Mouse (Mus musculus) mammary gland, adult 2 months (tissue): ENCODE measurements around the gene Chst5. TPM values are rescaled to one million over a fixed set of nuclear protein-coding genes. Genes with fewer than 3 reads are reported as not detected.

ENCODE experiments used
- polyA plus RNA-seq: library from polyadenylated mRNA; depleted of rRNA; stranded (reverse); fragments of >200 nt; gene quantifications from 2 replicates; pipeline ENCODE4 v1.2.3, GENCODE M21; 2012; ENCODE audit warnings: low replicate concordance; rRNA removed

Gene Chst5
- 0.06 and 0.27 TPM in 2 replicates for polyA plus RNA-seq

DNA sequence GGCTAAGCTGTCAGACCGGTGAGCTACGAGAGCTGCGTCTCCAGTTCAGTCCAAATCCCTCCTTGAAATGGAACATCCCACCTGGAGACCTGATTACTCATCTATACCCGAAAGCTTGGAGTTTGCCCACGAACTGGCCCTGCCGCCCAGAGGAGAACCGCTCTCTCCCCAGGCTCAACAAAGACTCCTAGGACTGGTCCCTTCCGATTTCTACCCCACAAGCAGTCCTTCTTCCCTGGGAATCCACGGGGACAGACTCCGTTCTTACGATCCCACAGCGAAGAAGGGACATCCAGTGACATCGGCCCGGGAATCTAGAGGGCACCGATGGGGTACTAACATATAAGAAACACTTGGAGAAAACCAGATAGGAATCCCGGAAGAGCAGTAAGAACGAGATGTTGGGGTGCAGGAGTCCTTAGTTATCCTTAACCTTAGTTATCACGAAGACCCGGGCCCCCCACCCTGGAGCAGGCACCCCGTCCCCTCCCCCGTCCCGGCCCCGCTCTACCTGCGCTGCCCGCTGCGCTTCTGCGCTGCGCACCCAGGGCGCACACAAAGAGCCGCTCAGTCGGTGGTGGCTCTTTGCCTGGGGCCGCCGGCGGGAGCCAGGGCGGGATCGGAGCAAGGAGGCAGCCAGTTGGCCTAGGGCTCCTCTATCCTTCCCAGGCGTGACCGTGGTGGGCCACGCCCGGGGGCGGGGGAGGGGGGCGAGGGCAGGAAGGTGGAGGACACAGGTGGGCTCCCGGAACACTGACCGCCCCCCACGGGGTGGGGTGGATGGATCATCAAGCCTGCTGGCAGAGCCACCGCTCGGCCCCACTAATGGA lies at the start of gene Chst5:
Gene Chst5 (minus strand): TSS at position 827 of the 830 bp plus-strand sequence.

DNA sequence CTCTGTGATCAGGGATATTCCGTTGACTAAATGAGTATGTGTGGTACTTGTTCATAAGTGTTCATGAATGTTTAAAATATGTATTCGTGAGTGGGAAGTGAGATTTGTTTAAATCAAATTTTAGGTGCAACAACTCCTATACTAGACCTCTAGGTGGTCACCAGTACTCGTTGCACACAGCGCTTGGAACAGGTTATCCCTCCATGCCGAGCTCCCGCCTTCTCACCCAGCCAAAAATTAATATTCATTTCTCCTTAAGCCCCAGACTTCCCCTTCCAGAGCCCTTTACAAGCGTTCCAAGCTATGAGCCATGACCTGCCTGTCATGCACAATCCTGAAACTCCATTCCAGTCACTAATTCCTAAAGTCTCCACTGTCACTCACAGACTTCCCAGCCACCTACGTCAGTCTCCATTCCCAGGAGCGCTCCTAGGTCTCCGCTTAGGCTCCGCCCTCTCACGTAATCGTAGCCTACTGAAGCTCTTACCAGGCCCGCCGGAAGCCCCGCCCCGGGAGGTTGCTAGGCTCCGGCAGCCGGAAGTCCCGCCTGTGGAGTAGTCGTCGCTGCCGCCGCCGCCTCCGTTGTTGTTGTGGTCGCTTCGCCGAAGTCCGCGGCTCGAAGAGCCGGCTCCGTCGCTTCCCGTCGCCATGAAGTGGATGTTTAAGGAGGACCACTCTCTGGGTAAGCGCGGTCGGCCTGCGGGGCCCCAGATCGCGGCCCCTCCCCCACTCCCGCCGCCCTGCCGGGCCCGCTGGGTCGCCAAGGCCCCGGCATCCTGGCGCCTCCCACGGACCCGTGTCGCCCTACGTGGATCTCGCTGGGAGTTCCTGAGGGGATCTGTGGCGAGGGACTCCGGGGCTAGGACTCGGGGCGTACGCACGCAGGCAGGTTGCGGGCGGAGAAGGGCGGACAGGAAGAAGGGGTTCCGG lies 30.2 kb upstream of the Chst5 start, which contains the start of gene Gabarapl2:
Gene Gabarapl2 (plus strand): TSS at position 533 of the 930 bp plus-strand sequence.

GRCm38 (mm10) chr8:111933348-111934076 lies 23.3 kb upstream of the Chst5 start, which contains the start of gene Tmem231:
Gene Tmem231, minus strand, starts transcription at chr8:111933881.

GRCm38 (mm10) chr8:111876355-111876948 lies 33.8 kb downstream of the Chst5 start, which contains the start of gene Tmem170:
Gene Tmem170, minus strand, starts transcription at chr8:111876750.

GRCm38 (mm10) chr8:111853861-111854501 lies 56.3 kb downstream of the Chst5 start, which contains the start of gene Cfdp1:
Gene Cfdp1, minus strand, starts transcription at chr8:111854291.

Other genes with a start within 250 kb of the Chst5 start
- gene Ctrb1, start 219.4 kb downstream of the Chst5 start, polyA plus RNA-seq: 0.26 and 3.7 TPM in 2 replicates
- gene Bcar1, start 166.6 kb downstream of the Chst5 start, polyA plus RNA-seq: 60.5 and 75.5 TPM in 2 replicates
- 1.5 and 4.4 TPM in 2 replicates for gene Cfdp1, start 56.2 kb downstream of the Chst5 start, polyA plus RNA-seq
- gene Tmem170, start 33.7 kb downstream of the Chst5 start, polyA plus RNA-seq: 2.7 and 4.2 TPM in 2 replicates
- gene Tmem231, start 23.4 kb upstream of the Chst5 start, polyA plus RNA-seq: 5.3 and 5.6 TPM in 2 replicates
- 14.1 and 53.1 TPM in 2 replicates for gene Gabarapl2, start 30.3 kb upstream of the Chst5 start, polyA plus RNA-seq
- 1.9 and 4.6 TPM in 2 replicates for gene Adat1, start 81.9 kb upstream of the Chst5 start, polyA plus RNA-seq
- 30.8 and 44.0 TPM in 2 replicates for gene Kars, start 100.9 kb upstream of the Chst5 start, polyA plus RNA-seq
- 7.6 and 10.2 TPM in 2 replicates for gene Terf2ip, start 101.0 kb upstream of the Chst5 start, polyA plus RNA-seq
- not detected in 2 replicates for gene Gm6793, start 104.6 kb upstream of the Chst5 start, polyA plus RNA-seq